Mouse (Mus musculus) kidney, adult 2 months (tissue): ENCODE data around the gene Scgb2a2. TPM values are rescaled to one million over a fixed set of nuclear protein-coding genes. Genes with fewer than 3 reads are reported as not detected.
"Not testable (repeated sequence)": the region's sequence is repeated elsewhere in the genome, so short reads cannot be mapped to it uniquely, and the experiment has no call there.

Experiments used
- DNase-seq: peaks from one replicate; pipeline ENCODE4 v3.0.0; 2021
- H3K27ac ChIP-seq: fragments of 200-500 bp; 2 replicates; pipeline ENCODE4 v1.5.1; 2012; ENCODE audit warnings: low read depth, low read length, control low read depth, inconsistent platforms; ENCODE audit not compliant: insufficient read depth
- H3K27me3 ChIP-seq: fragments of 200-500 bp; replicated peaks from 2 replicates; pipeline ENCODE4 v1.6.1; 2012; ENCODE audit warnings: mild to moderate bottlenecking, moderate library complexity, low read length, inconsistent platforms; ENCODE audit not compliant: control insufficient read depth, insufficient read depth
- H3K36me3 ChIP-seq: fragments of 200-500 bp; 2 replicates; pipeline ENCODE4 v1.6.1; 2012; ENCODE audit warnings: mild to moderate bottlenecking, moderate library complexity, low read length, inconsistent platforms; ENCODE audit not compliant: control insufficient read depth, insufficient read depth
- H3K4me1 ChIP-seq: fragments of 200-500 bp; 2 replicates; pipeline ENCODE4 v1.6.1; 2011; ENCODE audit warnings: low read length; ENCODE audit not compliant: control insufficient read depth, insufficient read depth
- H3K4me3 ChIP-seq: fragments of 200-500 bp; 2 replicates; pipeline ENCODE4 v1.5.1; 2011; ENCODE audit warnings: mild to moderate bottlenecking, low read depth, low read length, control low read depth; ENCODE audit not compliant: insufficient read depth
- CTCF ChIP-seq: fragments of 200-500 bp; conservative IDR thresholded peaks from 2 replicates; pipeline ENCODE4 v1.5.1; 2011; ENCODE audit warnings: low read depth, mild to moderate bottlenecking, control low read depth, low read length, moderate library complexity, mixed read lengths; ENCODE audit not compliant: insufficient read depth, insufficient read length
- POLR2A ChIP-seq: fragments of 200-500 bp; IDR thresholded peaks from one replicate; pipeline ENCODE4 v1.6.1; 2011; ENCODE audit warnings: low read depth, low read length, control low read depth
- WGBS: fragments of 180-500 bp; shearing (Covaris S2); methylation state at CpG from one replicate; pipeline ENCODE4 v1.1.7; 2018; 5-methylcytosine and 5-hydroxymethylcytosine counted together
- polyA plus RNA-seq: library from polyadenylated mRNA; depleted of rRNA; stranded (reverse); fragments of >200 nt; gene quantifications from 2 replicates; pipeline ENCODE4 v1.2.3, GENCODE M21; 2012; rRNA removed

The Scgb2a2 gene
- not detected in 2 replicates for polyA plus RNA-seq

GRCm38 (mm10) chr19:9847262-9847661 lies at the start of gene Scgb2a2:
TSS of gene Scgb2a2 (plus strand) at chr19:9847562.
- TF ChIP-seq POLR2A (no peak), CTCF (no peak)
- no peaks in the 10 kb centered on the region for H3K27me3 ChIP-seq
- H3K4me1 ChIP-seq = no peaks in the 10 kb centered on the region
- DNase-seq = no peak
- H3K36me3 ChIP-seq = no peaks in the 10 kb centered on the region
- no peak within 1 kb of the TSS for H3K4me3 ChIP-seq
- WGBS = 67% methylated on average over 2 of the region's 2 CpGs
- no peak within 1 kb of the TSS for H3K27ac ChIP-seq

DNA sequence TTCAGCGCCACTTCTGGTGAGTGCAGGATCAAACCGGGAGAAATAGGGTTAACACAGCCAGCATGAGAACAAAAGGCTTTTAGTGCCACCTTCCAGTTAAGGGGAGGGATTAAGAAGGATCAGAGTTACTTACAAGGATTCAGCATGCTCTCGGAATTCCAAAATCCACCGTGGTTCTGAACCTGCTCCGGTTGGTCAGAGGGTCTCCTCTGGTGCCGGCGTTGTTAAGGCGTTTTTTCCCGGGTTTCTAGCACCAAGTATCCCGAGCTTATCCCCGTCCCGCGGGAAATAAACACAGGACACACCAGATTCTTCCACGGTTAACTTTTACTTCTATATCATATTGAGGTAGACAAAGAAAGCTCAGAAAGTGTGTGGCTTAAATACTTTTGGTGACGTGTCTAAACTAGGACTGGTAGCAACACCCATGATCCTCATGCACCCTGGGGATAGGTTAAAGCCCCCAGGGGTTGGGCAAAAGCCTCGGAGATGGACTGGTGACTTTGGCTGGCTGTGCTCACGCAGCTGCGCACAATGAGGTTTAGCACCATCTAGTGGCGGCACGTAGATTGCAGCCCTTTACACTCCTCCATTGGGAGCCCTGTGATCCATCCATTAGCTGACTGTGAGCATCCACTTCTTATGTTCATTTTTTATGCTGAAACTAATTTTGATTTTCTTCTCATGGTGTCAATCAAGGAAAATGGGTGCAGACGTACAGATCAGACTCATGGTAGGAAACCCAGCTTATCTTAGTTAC lies 10.6 kb upstream of the Scgb2a2 start:
- H3K4me3 ChIP-seq = peak overlapping the region; percentile 49; the same call in 1 of the 2 replicates
- not testable (repeated sequence) for H3K27me3 ChIP-seq, H3K36me3 ChIP-seq, H3K4me1 ChIP-seq, H3K27ac ChIP-seq
- WGBS = 13% methylated on average over 20 of the region's 21 CpGs
- DNase-seq = peak; percentile 58

DNA sequence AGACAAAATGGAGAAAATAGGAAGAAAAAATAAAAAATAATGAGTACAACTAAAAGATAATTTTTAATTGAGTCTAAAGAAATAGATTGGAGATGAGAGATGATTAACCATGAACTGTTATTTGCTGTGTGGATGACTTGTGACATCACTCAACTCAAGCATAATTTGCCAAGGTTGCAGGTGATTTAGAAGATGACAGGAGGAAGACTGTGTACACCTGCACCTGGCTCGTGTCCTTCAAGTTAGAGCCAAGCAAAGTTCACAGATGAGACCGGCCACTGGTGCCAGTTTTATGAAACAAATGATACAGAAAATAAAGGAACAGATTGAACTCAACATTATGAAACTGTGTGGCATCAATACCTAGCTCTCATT lies 10.0 kb upstream of the Scgb2a2 start:
- WGBS = 67% methylated on average over 2 of the region's 2 CpGs
- Histone ChIP-seq H3K27ac (no peak overlapping the region), H3K27me3 (no peaks in the 10 kb centered on the region), H3K4me3 (no peak overlapping the region), H3K4me1 (no peaks in the 10 kb centered on the region), H3K36me3 (no peaks in the 10 kb centered on the region)
- TF ChIP-seq POLR2A (no peak), CTCF (no peak)
- no peak for DNase-seq

DNA sequence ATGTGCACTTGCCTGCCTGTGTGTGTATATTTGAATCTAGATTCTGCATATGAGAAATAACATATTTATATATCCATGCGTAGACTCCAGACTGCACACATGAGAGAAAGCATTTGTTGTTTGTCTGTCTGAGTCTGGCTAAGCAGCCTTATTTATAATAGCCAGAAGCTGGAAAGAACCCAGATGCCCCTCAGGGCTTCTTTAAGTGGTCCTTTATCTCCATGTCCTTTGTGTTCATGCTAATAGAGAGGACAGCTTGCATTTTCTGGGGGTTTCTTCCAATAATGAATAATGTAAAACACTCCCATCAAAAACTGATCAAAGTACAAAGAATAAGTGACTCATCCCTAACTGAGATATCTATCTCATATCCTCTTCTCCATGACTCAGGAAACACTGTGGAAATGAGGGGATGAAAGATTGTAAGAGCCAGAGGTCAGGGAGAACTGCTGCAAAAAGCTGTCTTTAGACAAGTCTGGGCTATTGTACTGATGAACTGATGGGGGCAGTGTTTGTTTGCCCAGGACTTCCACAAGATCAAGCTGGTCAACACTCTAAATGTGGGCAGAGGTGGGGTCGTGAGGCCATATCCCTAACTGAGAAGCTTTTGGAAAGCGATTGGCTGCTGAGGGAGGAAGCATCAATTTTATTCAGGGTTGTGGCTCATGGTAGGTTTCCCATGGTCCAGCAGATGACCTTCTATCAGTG lies 2.2 kb downstream of the Scgb2a2 start:
- H3K4me1 ChIP-seq, H3K27me3 ChIP-seq, H3K36me3 ChIP-seq, H3K27ac ChIP-seq, DNase-seq, H3K4me3 ChIP-seq: not testable (repeated sequence)
- WGBS = 64% methylated on average over 3 of the region's 3 CpGs

DNA sequence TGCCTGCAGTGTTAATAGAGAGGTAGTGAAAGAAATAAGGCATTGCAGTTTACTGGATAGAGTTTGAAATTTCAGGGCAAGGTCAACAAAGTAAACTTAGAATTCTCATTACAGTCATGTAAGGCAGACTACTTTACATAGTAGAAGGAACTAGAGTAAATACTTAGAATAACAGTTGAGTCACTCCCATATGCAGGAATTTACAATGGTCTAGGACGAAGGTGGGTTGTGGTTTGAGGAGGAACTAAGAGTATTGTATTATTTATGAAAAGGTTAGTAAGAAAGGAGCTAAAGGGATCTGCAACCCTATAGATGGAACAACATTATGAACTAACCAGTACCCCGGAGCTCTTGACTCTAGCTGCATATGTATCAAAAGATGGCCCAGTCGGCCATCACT lies 13.5 kb downstream of the Scgb2a2 start:
- H3K4me1 ChIP-seq, DNase-seq, H3K27me3 ChIP-seq, H3K4me3 ChIP-seq, H3K27ac ChIP-seq, H3K36me3 ChIP-seq: not testable (repeated sequence)
- WGBS = 71% methylated on average over 3 of the region's 3 CpGs

DNA sequence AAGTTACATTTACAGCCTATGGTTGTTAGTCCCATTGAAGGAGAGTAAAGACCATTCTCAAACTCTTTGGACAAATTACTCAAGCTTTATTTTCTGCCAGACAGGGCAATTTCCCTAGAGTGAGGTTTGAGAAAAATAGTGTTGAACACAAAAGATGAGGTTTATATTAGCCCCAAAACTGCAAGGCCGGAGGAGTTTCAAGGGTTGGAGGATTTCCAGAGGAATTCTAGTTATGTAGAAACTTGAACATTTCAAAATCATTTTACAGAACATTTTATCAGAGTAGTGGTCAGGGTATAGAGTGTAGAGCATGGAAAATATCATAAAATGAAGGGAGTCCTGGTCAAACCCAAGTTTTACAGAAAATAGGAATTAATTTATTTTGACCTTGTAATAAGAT lies 17.5 kb downstream of the Scgb2a2 start:
- WGBS = 74% methylated on average over 1 of the region's 1 CpGs
- no peak for DNase-seq
- no peak overlapping the region for H3K27ac ChIP-seq
- H3K4me3 ChIP-seq = no peak overlapping the region
- no peaks in the 10 kb centered on the region for H3K36me3 ChIP-seq
- H3K27me3 ChIP-seq = no peaks in the 10 kb centered on the region
- H3K4me1 ChIP-seq = no peaks in the 10 kb centered on the region
- TF ChIP-seq POLR2A (no peak), CTCF (no peak)

- Histone ChIP-seq H3K27me3 (no peaks in the 10 kb centered on the region), H3K27ac (no peak overlapping the region), H3K4me3 (no peak overlapping the region), H3K4me1 (no peaks in the 10 kb centered on the region), H3K36me3 (no peaks in the 10 kb centered on the region)
- DNase-seq = no peak
- TF ChIP-seq POLR2A = no peak
- TF ChIP-seq CTCF = no peak
These were observed 18.1 kb downstream of the Scgb2a2 start for GRCm38 (mm10) chr19:9865466-9865865.
